9 mouse cellular contexts compared by ENCODE assay signal in the genomic region with DNA sequence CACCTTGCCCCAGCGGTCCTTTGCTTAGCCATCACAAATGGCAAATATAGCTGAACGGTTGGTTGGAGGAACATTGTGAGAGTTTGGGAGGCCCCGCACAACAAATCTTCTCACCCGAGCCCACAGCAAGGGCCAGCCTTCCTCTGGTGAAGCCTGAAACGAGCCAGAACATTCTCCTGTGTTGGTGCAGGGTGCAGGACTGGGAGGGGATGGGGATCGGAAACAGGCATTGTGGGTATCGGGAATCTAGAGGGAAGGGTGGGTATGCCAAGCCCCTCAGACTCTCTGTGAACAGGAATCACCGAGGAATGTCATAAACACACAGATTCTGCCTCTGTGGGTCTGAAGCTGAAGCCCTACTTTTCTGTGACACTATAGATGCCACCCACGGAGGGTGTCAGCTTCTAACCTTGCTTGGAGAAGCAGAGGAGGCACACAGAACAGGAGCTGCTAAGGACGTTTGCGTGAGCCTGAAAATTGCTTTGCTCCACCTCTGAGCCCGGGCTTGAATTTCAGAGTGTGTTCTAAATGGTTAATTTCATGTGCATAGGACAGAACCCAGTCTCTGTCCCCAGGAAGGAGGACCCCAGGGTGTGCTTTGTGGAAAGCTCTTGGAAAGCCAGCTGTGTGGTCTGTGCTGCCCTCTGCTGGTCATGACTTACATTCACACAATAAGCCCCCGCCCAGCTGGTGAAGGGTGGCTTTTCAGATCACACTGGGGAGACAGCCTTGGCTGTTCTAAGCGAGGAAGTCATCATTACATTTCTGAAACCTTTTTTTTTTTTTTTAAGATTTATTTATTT. TPM values are rescaled to one million over a fixed set of nuclear protein-coding genes. Genes with fewer than 3 reads are reported as not detected.
DNase-seq lines count a peak whose midpoint lies in the region; ATAC-seq and TF ChIP-seq lines count a peak whose summit lies in the region.
"Had no signal": no experiment of that assay in that cellular context is flagged by ENCODE, and none has a peak within 500 bp of the region (broad histone marks: within the 10 kb centered on the region; RNA-seq: fewer than 3 reads in every experiment).

No protein-coding gene starts in this region.

- no peak overlapping the region for H3K27ac ChIP-seq in forebrain, postnatal 0 days (ENCODE audit: low read depth, low read length)
- no peak overlapping the region for H3K27ac ChIP-seq in lung, embryonic 16.5 days (ENCODE audit: low read length)
- H3K27ac ChIP-seq: macrophage had no signal

- no peak overlapping the region for H3K9ac ChIP-seq in forebrain, postnatal 0 days
- H3K9ac ChIP-seq in lung, embryonic 16.5 days (ENCODE audit: low read length) = no peak overlapping the region

- no peaks in the 10 kb centered on the region; the same call in 1 of the 2 replicates for H3K4me1 ChIP-seq in G1E (ENCODE audit: insufficient read depth, low read depth, low read length)
- H3K4me1 ChIP-seq in forebrain, postnatal 0 days (ENCODE audit: insufficient read depth) = no peaks in the 10 kb centered on the region
- H3K4me1 ChIP-seq in lung, embryonic 16.5 days (replicated peaks; ENCODE audit: control insufficient read depth, insufficient read depth, low read length) = peaks cover 8% of the 10 kb centered on the region

- peak overlapping the region; percentile 6; the same call in 1 of the 2 replicates for H3K4me2 ChIP-seq in forebrain, postnatal 0 days (ENCODE audit: low read depth)
- no peak overlapping the region for H3K4me2 ChIP-seq in lung, embryonic 16.5 days (ENCODE audit: low read depth, low read length)

- WGBS in forebrain, postnatal 0 days = 51% methylated on average over 14 of the region's 14 CpGs
- WGBS in lung, embryonic 16.5 days = 41% methylated on average over 14 of the region's 14 CpGs

- no peaks in the 10 kb centered on the region for H3K36me3 ChIP-seq in G1E (replicated peaks)
- no peaks in the 10 kb centered on the region for H3K36me3 ChIP-seq in forebrain, postnatal 0 days (ENCODE audit: insufficient read depth)
- H3K36me3 ChIP-seq in lung, embryonic 16.5 days (ENCODE audit: control insufficient read depth, insufficient read depth, low read length) = no peaks in the 10 kb centered on the region

- H3K27me3 ChIP-seq in G1E (ENCODE audit: insufficient read depth, low read length) = peaks cover 17% of the 10 kb centered on the region
- no peaks in the 10 kb centered on the region for H3K27me3 ChIP-seq in forebrain, postnatal 0 days (ENCODE audit: insufficient read depth, low read length)
- H3K27me3 ChIP-seq in lung, embryonic 16.5 days (ENCODE audit: control insufficient read depth, insufficient read depth, low read depth, low read length) = no peaks in the 10 kb centered on the region

- H3K9me3 ChIP-seq in G1E (replicated peaks) = no peaks in the 10 kb centered on the region
- no peaks in the 10 kb centered on the region for H3K9me3 ChIP-seq in forebrain, postnatal 0 days (ENCODE audit: low read length)
- no peaks in the 10 kb centered on the region for H3K9me3 ChIP-seq in lung, embryonic 16.5 days (ENCODE audit: control insufficient read depth, low read length)

- peak; percentile 54 for DNase-seq in G1E (ENCODE audit: low spot score)
- DNase-seq in cerebellum, adult 11-12 months = peak; percentile 20
- DNase-seq in forebrain, postnatal 0 days = peak; percentile 88
- DNase-seq in heart, postnatal 36 days = peak; percentile 79 to 81
- peak; percentile 57 to 86 for DNase-seq in layer of hippocampus, adult 18-20 months (ENCODE audit: low spot score in 2 of 2)
- DNase-seq in ovary, postnatal 36 days (ENCODE audit: low spot score) = peak; percentile 68
- peak; percentile 70 to 74 for DNase-seq in thymus, postnatal 36 days

- peak; percentile 50 for TF ChIP-seq CTCF in G1E (IDR thresholded peaks at IDR 0.05; ENCODE audit: low read depth, low read length)
- TF ChIP-seq CTCF in forebrain, postnatal 0 days (IDR thresholded peaks at IDR 0.05; ENCODE audit: low read depth) = peak; percentile 90

- H3K4me3 ChIP-seq in G1E (ENCODE audit: low read depth, low read length) = no peak overlapping the region
- H3K4me3 ChIP-seq in forebrain, postnatal 0 days (ENCODE audit: low read depth, low read length) = no peak overlapping the region
- no peak overlapping the region for H3K4me3 ChIP-seq in lung, embryonic 16.5 days (ENCODE audit: low read length)

- intact Hi-C loops in heart, postnatal 36 days (cut with DNase I) = loop anchor here (1.0 to 2.0 kb wide), 2 partner anchors 53 to 103 kb away; no protein-coding TSS in a partner anchor

- peak; percentile 49; the same call in 1 of the 2 replicates for ATAC-seq in G1E (ENCODE audit: extremely low read depth, insufficient number of reproducible peaks, low FRiP score, poor library complexity, severe bottlenecking)
- peak; percentile 91 for ATAC-seq in forebrain, postnatal 0 days
- ATAC-seq in lung, embryonic 16.5 days (ENCODE audit: low read depth) = peak; percentile 74

RNA-seq across cellular contexts. Expression of a gene that starts 7.6 kb away (rescaled TPM):
- total RNA-seq in G1E (2014; fragmentation: Nextera tagmentation) (1.7 TPM in 1 of 2 replicates, not detected in the other), G1E (2017) (0.33 and 0.64 TPM in 2 replicates)
- 0.05 and 0.13 TPM in 2 replicates for polyA plus RNA-seq in G1E (2012)
- total RNA-seq in forebrain, postnatal 0 days (2014; rRNA removed) = 1.1 and 3.6 TPM in 2 replicates
- polyA plus RNA-seq in forebrain, postnatal 0 days (2015; fragmentation: Nextera tagmentation; extraction: Ambion mirVana) = 1.7 and 2.5 TPM in 2 replicates
- total RNA-seq in heart, postnatal 36 days (2021) = 1 to 10 TPM; 3.3 to 3.8 TPM
- 1 to 10 TPM in 1 of 2 experiments, under 1 TPM in 1; 0.96 to 1.2 TPM for total RNA-seq in layer of hippocampus, adult 18-20 months (2021)
- 7.5 and 8.2 TPM in 2 replicates for polyA plus RNA-seq in lung, embryonic 16.5 days (2015; fragmentation: Nextera tagmentation; extraction: Ambion mirVana)

RNA-seq across cellular contexts. Expression of a gene that starts 29.0 kb away (rescaled TPM):
- 52.0 and 58.2 TPM in 2 replicates for total RNA-seq in G1E (2014; fragmentation: Nextera tagmentation)
- 54.7 and 59.5 TPM in 2 replicates for total RNA-seq in G1E (2017)
- 23.3 and 24.6 TPM in 2 replicates for polyA plus RNA-seq in G1E (2012)
- 78.5 and 88.6 TPM in 2 replicates for total RNA-seq in forebrain, postnatal 0 days (2014; rRNA removed)
- 98.3 and 117 TPM in 2 replicates for polyA plus RNA-seq in forebrain, postnatal 0 days (2015; fragmentation: Nextera tagmentation; extraction: Ambion mirVana)
- total RNA-seq in heart, postnatal 36 days (2021) = 100 to 1,000 TPM; 270 to 302 TPM
- 10 to 100 TPM; 42.6 to 43.3 TPM for total RNA-seq in layer of hippocampus, adult 18-20 months (2021)
- 120 and 122 TPM in 2 replicates for polyA plus RNA-seq in lung, embryonic 16.5 days (2015; fragmentation: Nextera tagmentation; extraction: Ambion mirVana)

RNA-seq across cellular contexts. Expression of a gene that starts 37.7 kb away (rescaled TPM):
- total RNA-seq in G1E (2014; fragmentation: Nextera tagmentation) (67.6 and 71.7 TPM in 2 replicates), G1E (2017) (43.4 and 48.3 TPM in 2 replicates)
- polyA plus RNA-seq in G1E (2012) = 1.2 and 2.7 TPM in 2 replicates
- 8.4 and 9.0 TPM in 2 replicates for total RNA-seq in forebrain, postnatal 0 days (2014; rRNA removed)
- 8.0 and 9.9 TPM in 2 replicates for polyA plus RNA-seq in forebrain, postnatal 0 days (2015; fragmentation: Nextera tagmentation; extraction: Ambion mirVana)
- 10 to 100 TPM; 56.8 to 65.7 TPM for total RNA-seq in heart, postnatal 36 days (2021)
- total RNA-seq in layer of hippocampus, adult 18-20 months (2021) = 10 to 100 TPM; 24.3 to 26.4 TPM
- polyA plus RNA-seq in lung, embryonic 16.5 days (2015; fragmentation: Nextera tagmentation; extraction: Ambion mirVana) = 25.3 and 28.2 TPM in 2 replicates

Comparison
In these comparisons a context has a peak if more than half of its experiments do, and no peak if none do; other contexts are left out.
1. DNase-seq: peak in every context shown above with its lines; median percentile 88 in forebrain, postnatal 0 days; 80 in heart, postnatal 36 days; 72 in thymus, postnatal 36 days; 72 in layer of hippocampus, adult 18-20 months; 68 in ovary, postnatal 36 days; 54 in G1E; 20 in cerebellum, adult 11-12 months.